Mouse (Mus musculus) heart, postnatal 0 days (tissue): ENCODE data around the gene Runx2.

Experiments used
- CTCF ChIP-seq: IDR thresholded peaks from 2 replicates; pipeline ENCODE4 v1.5.1; 2016; ENCODE audit warnings: antibody characterized with exemption, control low read depth, low read depth
- EP300 ChIP-seq: IDR thresholded peaks from 2 replicates; pipeline ENCODE4 v1.6.1; 2016; ENCODE audit warnings: antibody characterized with exemption, low read depth

DNA sequence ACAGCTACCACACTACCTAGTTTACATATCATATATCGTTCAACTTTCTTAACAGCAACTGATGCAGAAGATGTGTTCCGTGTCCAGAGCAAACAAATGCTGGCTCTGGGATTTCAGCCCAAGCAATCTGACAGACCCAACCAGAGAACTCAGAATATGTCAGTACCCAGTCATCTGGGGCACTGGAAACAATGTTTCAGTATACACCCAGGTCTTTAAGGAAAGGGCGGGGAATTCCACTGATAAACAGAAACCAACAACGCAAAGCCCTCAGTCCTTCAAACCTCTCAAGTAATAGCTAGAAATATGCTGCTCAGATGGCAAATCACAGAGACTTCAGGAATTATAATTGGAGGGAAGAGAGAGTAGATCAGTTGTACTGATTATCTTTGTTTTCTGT is 100.5 kb downstream of the Runx2 start:
- TF ChIP-seq CTCF: no peak
- TF ChIP-seq EP300: no peak
